Mouse (Mus musculus) naive thymus-derived CD4-positive, alpha-beta T cell, adult 2 months (primary cell): ENCODE measurements around the gene Samd4b.
"Not testable (repeated sequence)": the region's sequence is repeated elsewhere in the genome, so short reads cannot be mapped to it uniquely, and the experiment has no call there.

Experiments used
- DNase-seq: peaks from one replicate; pipeline ENCODE4 v3.0.0-alpha.2; 2011; ENCODE audit warnings: low read depth

Gene Samd4b

DNA sequence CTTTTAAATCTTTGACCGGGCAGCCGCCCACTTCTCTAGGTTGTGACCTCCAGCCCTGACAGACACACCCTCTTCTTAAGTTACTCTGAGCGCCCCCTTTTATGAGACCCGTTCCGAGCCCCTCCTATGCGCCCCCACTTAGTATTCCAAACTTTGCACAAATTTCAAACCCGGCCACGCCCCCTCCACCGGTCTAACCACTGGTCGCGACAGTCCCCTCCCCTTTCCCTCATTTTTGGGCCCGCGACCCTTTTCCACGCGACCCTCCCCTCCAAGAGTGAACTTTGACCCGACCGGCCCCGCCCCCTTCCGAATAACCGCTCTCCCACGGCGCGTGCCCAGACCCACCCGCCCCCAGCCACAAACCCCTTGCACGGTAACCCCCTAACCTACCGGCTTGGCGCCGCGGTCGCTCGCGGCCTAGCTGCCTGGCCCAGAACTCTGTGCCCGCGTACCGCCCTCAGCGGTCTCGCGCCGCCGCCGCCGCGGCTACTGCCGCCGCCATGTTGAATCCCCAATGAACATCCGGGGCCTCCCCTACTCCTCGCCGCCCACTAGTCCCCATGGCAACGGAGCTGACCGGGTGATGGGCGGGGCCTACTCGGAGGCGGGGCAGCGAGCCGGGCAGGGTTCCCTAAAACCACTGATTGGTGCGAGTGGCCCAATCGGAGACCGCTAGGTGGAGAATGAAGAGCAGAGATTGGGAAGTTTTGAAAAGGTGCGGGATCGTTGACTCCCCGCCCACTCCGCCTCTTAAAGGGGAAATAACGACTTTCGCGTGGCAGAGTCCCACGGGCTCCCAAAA, at the start of gene Samd4b, which contains the start of gene Pak4:
Gene Samd4b (minus strand): TSS at position 503 of the 805 bp plus-strand sequence.
Gene Pak4 (minus strand): TSS at position 544 of the 805 bp plus-strand sequence.
- DNase-seq, result peak; percentile 99

GRCm38 (mm10) chr7:28647016-28647415, 49.1 kb upstream of the Samd4b start:
- DNase-seq, result peak; percentile 61

GRCm38 (mm10) chr7:28645947-28646475, 48.1 kb upstream of the Samd4b start:
- no peak for DNase-seq

- DNase-seq, result no peak
These were observed 47.4 kb upstream of the Samd4b start for GRCm38 (mm10) chr7:28645366-28645765.

- DNase-seq, result no peak
These were observed 43.6 kb upstream of the Samd4b start for GRCm38 (mm10) chr7:28641546-28641945.

- no peak for DNase-seq
These were observed 39.6 kb upstream of the Samd4b start for GRCm38 (mm10) chr7:28637511-28637910.

GRCm38 (mm10) chr7:28634128-28634527, 36.2 kb upstream of the Samd4b start:
- DNase-seq, result no peak

- no peak for DNase-seq
These were observed 33.1 kb upstream of the Samd4b start, which contains the start of gene Acp7 for GRCm38 (mm10) chr7:28631073-28631472. TSS of gene Acp7 (minus strand) at chr7:28631332.

DNA sequence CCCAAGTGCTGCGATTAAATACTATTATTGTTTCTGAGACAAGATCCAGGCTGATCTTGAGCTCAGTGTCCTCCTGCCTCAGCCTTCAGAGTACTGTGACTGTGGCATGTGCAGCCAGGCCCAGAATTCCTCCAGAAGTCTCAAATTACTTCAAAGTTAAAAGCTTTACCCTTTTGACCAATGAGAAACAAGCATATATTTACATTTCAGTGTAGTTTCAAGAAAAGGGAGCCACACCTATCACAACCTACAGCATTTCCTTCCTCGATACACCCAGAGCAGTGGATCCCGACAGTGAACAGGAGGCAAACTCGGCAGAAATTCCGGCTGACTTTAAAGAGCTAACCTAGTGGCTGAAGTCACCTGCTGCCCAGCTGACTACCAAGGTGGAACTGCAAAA, 26.8 kb upstream of the Samd4b start:
- DNase-seq, result no peak

DNA sequence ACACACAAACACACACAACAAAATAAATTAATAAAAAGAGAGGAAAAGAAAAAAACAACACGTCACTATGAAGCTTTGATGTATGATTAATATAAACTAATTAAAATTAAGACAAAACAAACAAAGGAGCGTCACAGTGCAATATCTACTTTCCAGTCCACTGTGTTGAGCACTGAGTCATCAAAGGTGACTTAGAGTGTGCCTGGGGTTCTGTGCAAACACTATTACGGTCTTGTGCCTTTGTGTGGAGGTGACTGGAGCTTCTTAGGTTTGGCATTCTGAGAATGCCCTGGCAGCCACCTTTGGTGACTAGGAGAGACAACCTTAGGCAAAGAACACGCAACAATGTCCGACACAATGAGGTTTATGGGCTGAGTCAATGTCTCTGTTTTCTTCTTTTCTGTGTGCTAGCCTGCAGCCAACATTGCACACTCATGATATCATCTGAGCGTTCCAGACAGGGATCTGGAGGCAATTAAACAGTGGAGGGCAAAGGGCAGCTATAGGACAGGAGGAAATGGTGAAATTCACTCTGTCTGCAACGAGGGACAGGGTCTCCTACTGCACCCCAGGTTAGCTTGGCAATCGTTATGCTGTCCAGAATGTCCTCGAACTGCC, 21.3 kb upstream of the Samd4b start:
- no peak for DNase-seq

DNA sequence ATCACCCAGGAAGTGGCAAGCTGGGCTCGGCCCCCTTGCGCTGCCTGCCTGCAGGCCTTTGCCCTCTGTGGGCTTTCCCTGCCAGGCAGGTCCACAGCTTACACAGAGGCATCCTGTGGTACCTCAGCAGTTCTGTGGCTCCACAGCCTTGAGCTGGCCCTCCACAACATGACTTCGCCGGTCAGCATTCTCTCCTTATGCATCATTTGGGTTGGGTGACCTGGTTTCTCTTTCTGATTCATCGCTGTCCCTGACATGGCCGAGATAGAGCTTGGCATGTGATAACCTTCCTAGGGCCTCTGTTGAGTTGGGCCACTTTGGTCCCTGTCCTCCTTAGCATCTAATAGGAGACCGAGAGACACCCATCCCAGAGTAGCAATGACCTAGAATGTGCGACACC, 8.0 kb upstream of the Samd4b start:
- DNase-seq, result no peak

GRCm38 (mm10) chr7:28603788-28604187, 5.8 kb upstream of the Samd4b start:
- not testable (repeated sequence) for DNase-seq

- DNase-seq, result no peak
These were observed 5.2 kb upstream of the Samd4b start for GRCm38 (mm10) chr7:28603136-28603535.

GRCm38 (mm10) chr7:28601668-28602067, 3.7 kb upstream of the Samd4b start:
- DNase-seq, result peak; percentile 85

DNA sequence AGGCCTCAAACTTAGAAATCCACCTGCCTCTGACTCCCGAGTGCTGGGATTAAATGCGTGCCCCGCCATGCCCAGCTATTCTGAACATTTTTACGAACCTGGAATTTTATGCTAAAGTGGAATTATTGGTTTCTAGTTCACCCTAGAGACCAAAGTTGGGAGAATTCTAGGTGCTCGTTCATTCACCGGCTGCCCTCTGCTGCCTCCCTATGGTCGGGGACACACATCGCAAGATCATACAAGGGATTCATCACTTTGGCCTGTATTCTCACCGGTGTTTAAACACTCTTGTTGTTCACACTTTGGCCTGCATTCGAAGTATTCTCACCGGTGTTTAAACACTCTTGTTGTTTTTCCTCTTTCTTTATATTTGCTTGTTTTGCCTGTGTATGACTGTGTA, 3.1 kb upstream of the Samd4b start:
- peak; percentile 84 for DNase-seq

DNA sequence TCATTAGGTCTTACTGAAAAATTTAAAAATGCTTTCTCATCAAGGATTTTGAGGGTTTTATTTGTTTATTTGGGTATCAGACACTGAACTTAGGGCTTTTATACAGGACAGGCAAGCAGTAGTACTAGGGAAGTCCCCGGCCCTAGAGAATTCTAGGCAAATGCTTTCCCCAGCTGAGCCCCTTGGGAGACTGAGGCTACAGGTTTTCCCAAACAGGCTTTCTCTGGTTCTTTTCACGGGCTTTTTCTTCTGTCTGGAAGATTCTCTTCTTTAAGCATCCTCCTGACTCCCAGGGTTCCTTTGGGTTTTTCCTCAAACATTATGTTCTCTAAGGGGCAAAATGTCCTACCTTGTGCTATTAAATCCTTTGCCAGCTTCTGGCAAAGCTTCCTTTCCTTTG, 1.0 kb upstream of the Samd4b start:
- no peak for DNase-seq

DNA sequence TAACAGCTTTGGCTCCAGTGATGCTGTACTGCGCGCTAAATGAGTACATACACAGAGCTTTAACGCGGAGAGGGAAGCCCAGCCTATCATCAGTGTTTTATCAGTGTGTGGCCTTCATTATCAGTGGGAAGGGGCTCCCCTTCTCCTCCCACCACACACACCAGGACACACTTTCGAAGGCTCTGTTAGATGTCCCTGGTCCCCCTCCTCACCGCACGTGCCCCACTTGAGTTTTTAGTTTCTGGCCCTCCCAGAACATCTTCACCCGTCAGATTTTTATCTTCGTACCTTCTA, 720 bp downstream of the Samd4b start:
- no peak for DNase-seq

GRCm38 (mm10) chr7:28596436-28597276, 1.3 kb downstream of the Samd4b start:
- no peak for DNase-seq

- no peak for DNase-seq
These were observed 2.1 kb downstream of the Samd4b start for GRCm38 (mm10) chr7:28595751-28596435.

DNA sequence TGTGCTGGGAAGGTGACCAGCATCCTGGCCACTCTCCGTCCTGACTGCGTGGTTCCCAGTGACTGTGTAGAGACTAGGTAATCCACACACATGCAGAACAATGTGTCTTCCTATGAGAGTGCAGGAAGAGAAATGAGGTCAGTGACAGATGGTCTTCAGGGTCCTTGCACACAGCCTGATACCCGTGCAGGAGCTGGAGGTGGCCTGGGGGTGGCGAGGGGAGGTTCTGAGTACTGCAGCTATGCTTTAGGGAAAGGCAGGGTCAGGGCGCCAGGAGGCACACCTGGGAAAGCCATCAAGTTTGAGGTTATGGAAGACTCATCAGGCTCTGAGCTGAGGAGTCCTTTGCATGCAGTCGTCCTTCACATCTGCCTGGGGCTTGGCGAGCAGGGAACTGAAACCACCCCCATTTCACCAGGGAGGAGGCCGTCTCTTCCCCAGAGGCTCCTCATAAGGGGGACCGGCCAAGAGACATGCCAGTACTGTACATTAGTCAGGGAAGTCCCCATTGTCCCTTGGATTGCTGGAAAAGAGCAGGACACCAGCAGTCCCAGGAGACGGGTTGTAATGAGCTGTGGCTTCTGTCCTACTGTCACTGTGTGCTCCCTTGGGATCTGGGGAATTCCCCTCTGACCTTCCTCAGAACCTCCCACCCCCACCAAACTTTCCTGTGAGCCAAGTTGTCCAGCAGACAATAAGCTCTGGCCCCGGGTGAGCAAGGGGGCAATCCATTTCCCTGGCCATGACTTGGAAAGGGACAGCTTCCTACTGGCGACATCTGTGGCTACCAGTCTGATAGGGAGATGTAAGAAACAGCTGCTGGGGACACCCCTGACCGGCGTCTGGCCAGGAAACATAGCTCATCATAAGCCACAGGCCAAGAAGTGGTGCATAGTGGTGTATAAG, 4.5 kb downstream of the Samd4b start:
- DNase-seq, result no peak

DNA sequence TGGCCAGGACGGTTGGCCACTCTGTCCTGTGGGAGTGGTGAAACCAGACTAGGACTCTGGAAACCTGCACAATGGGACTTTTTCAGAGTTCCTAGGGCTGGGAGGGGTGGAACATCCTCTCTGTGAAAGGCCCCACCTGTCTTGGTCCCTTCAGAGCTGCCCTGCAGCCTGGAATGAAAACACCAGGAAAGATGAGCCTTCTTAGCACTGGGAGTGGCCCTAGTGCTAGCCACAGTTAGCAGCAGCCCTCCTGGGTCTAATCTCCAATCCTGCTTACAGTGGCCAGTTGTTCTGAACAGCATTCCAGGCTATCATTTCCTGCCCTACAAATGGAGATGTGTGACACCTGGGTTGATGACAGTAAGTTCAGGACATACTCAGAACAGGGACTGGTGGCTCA, 6.1 kb downstream of the Samd4b start:
- no peak for DNase-seq
